Mouse (Mus musculus) intestine, postnatal 0 days (tissue): ENCODE data around the gene Tmtc4. TPM values are rescaled to one million over a fixed set of nuclear protein-coding genes. Genes with fewer than 3 reads are reported as not detected.

Experiments
- ATAC-seq: fragments of 200-750 bp; cut with Nextera tagmentation; 2 replicates; pipeline ENCODE4 v1.8.0; 2017; ENCODE audit warnings: mild to moderate bottlenecking, moderate TSS enrichment, moderate library complexity
- H3K27ac ChIP-seq: fragments of 300-500 bp; sonication (generic); 2 replicates; pipeline ENCODE4 v1.5.1; 2014; ENCODE audit warnings: mild to moderate bottlenecking, low read depth, low read length, moderate library complexity
- H3K27me3 ChIP-seq: fragments of 300-500 bp; sonication (generic); replicated peaks from 2 replicates; pipeline ENCODE4 v1.6.1; 2014; ENCODE audit warnings: low read length, mixed read lengths; ENCODE audit not compliant: control insufficient read depth, insufficient read depth
- H3K36me3 ChIP-seq: fragments of 300-500 bp; sonication (generic); 2 replicates; pipeline ENCODE4 v1.6.1; 2014; ENCODE audit warnings: mild to moderate bottlenecking, moderate library complexity; ENCODE audit not compliant: control insufficient read depth, insufficient read depth
- H3K4me1 ChIP-seq: fragments of 300-500 bp; sonication (generic); replicated peaks from 2 replicates; pipeline ENCODE4 v1.6.1; 2014; ENCODE audit warnings: antibody characterized with exemption, low read length, mixed read lengths; ENCODE audit not compliant: control insufficient read depth, insufficient read depth
- H3K4me2 ChIP-seq: fragments of 300-500 bp; sonication (generic); replicated peaks from 2 replicates; pipeline ENCODE4 v1.6.1; 2014; ENCODE audit warnings: low read depth, mild to moderate bottlenecking, moderate library complexity
- H3K4me3 ChIP-seq: fragments of 300-500 bp; sonication (generic); 2 replicates; pipeline ENCODE4 v1.5.1; 2014; ENCODE audit warnings: low read depth, low read length
- H3K9ac ChIP-seq: fragments of 300-500 bp; sonication (generic); 2 replicates; pipeline ENCODE4 v1.6.1; 2014; ENCODE audit warnings: mild to moderate bottlenecking, low read depth, low read length
- H3K9me3 ChIP-seq: fragments of 300-500 bp; sonication (generic); 2 replicates; pipeline ENCODE4 v1.6.1; 2016; ENCODE audit warnings: mixed run types; ENCODE audit not compliant: control insufficient read depth
- CTCF ChIP-seq: sonication (generic); IDR thresholded peaks from 2 replicates; pipeline ENCODE4 v1.5.1; 2016; ENCODE audit warnings: low read depth, mild to moderate bottlenecking, control low read depth, antibody characterized with exemption, moderate library complexity
- WGBS: fragments of 180-500 bp; shearing (Covaris S2); extraction: QIAGEN DNeasy Blood & Tissue Kit; methylation state at CpG from one replicate; pipeline ENCODE4 v1.1.7; 2014; 5-methylcytosine and 5-hydroxymethylcytosine counted together
- polyA plus RNA-seq: library from polyadenylated mRNA; unstranded; fragments of >200 nt; fragmentation: Nextera tagmentation; extraction: Ambion mirVana; gene quantifications from 2 replicates; pipeline ENCODE4 v1.2.1, GENCODE M21; 2015

The Tmtc4 gene
- polyA plus RNA-seq, 1 experiment from 2014 or later, result 7.4 TPM

DNA sequence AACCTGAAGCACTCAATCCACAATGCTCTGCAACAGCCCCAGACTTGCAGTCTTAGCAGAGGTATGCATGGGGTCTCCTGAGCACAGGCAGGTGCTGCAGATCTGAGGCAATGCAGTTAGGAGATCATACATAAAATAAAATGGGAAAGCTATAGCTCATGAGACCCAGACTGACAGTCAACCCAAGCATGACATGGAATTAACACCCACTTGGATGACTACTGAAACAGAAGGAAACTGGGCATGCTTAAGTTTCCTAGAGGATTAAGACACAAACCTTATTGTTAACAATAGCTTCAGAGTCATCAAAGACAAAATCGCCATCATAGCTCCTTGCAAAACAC, 6.1 kb downstream of the Tmtc4 start:
- Histone ChIP-seq H3K4me2 (no peak overlapping the region), H3K27me3 (no peaks in the 10 kb centered on the region), H3K4me1 (0 out of 2 replicates have a peak, but pooled peaks cover 4% of the 10 kb centered on the region), H3K36me3 (peaks cover 7% of the 10 kb centered on the region; the same call in 1 of the 2 replicates), H3K9me3 (no peaks in the 10 kb centered on the region), H3K9ac (no peak overlapping the region), H3K27ac (no peak overlapping the region), H3K4me3 (no peak overlapping the region)
- no peak for TF ChIP-seq CTCF
- WGBS, result 81% methylated on average over 1 of the region's 1 CpGs
- ATAC-seq, result no peak

DNA sequence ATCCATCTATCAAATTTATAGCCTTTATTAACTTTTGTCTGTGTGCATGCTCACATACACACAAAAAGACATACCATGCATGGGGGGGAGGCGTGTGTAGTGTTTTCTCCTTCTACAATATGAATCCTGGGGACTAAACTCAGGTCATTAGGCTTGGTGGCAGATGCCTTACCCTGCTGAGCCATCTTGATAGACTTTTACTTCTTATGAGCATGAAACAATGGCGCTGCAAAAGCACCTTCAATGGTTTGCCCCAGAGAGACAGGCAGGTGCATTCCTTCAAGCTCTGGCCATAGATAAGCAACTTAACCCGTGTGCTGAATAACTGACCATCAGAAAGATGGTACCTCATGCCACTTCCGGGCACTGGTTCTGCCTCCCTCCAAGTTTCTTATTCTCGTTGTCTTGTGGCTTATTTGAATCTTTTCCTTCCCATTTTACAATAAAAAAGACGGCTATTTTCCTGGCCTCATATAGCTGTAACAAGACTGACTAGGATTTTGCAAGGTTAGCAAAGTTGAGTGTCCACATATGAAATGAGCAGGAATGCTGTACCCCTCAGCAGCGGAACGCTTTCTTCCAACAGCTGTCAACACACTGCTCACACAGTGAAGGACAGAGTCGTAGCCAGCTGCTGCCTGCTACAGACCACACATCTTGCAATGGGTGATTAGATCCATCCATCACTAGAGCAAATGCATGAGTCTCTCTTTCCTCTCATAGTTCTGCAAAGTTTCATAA, 6.6 kb downstream of the Tmtc4 start:
- no peak for TF ChIP-seq CTCF
- Histone ChIP-seq H3K36me3 (peaks cover 12% of the 10 kb centered on the region), H3K27ac (no peak overlapping the region), H3K4me1 (0 out of 2 replicates have a peak, but pooled peaks cover 4% of the 10 kb centered on the region), H3K9ac (no peak overlapping the region), H3K4me3 (no peak overlapping the region), H3K4me2 (no peak overlapping the region), H3K9me3 (no peaks in the 10 kb centered on the region), H3K27me3 (no peaks in the 10 kb centered on the region)
- no peak for ATAC-seq
- WGBS, result 81% methylated on average over 9 of the region's 9 CpGs

DNA sequence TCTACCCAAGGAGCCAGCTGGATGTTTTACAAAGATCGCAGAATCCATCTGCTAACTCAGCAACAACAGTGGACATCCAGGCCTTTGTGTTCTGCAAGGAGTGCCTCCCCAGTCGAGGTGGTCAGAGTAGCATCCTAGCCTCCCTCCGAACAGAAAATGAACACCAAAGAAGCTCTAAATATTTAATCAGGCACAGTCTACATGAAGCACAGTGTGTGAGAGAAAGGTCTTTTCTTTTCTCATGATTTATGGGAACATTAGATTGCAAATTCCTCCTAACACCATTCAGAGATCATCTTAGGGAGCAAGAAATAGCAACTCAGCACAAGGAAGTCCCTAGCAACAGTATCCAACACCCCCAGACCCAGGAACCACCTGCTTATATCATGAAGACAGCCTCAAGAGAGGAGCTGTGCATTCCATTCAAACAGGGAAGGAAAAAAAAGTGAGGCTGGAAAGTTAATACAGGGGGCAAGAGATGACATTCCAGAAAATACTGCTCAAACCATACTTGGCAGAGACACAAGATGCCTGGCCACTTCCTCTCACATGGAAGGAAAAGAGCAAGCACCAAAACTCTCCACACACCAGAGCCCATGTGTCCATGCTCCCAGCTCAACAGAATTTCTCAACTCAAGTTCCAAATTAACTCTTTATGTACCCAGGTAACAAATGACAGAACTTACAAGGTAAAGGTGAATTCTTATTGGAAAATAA, 8.8 kb downstream of the Tmtc4 start:
- H3K4me1 ChIP-seq, result no peaks in the 10 kb centered on the region
- 71% methylated on average over 3 of the region's 3 CpGs for WGBS
- H3K27ac ChIP-seq, result no peak overlapping the region
- no peak overlapping the region for H3K9ac ChIP-seq
- TF ChIP-seq CTCF, result no peak
- no peak for ATAC-seq
- no peak overlapping the region for H3K4me3 ChIP-seq
- H3K4me2 ChIP-seq, result no peak overlapping the region
- H3K36me3 ChIP-seq, result peaks cover 24% of the 10 kb centered on the region
- no peaks in the 10 kb centered on the region for H3K9me3 ChIP-seq
- H3K27me3 ChIP-seq, result no peaks in the 10 kb centered on the region

DNA sequence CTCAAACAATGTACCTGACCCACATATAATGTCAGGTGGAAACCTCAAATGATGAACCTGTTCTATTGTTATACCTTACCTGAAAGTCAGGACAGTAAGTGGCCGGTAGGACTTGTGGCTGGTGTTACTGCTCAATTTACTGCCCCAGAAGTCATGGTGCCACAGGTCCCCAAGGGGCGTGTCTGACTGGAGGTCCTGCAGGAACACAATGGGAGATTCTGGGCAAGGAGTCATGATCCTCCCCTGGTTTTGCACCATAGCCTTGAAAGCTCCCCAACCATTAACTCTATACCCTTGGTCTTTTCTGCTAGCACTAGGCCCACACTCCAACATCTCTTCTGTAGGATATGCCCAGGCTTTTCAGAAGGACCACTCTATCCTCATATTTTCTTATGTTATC, 10.7 kb downstream of the Tmtc4 start:
- Histone ChIP-seq H3K4me2 (no peak overlapping the region), H3K9me3 (no peaks in the 10 kb centered on the region), H3K27ac (no peak overlapping the region), H3K4me1 (no peaks in the 10 kb centered on the region), H3K36me3 (peaks cover 32% of the 10 kb centered on the region), H3K4me3 (no peak overlapping the region), H3K27me3 (no peaks in the 10 kb centered on the region), H3K9ac (no peak overlapping the region)
- no peak for ATAC-seq
- 93% methylated on average over 2 of the region's 2 CpGs for WGBS
- no peak for TF ChIP-seq CTCF

DNA sequence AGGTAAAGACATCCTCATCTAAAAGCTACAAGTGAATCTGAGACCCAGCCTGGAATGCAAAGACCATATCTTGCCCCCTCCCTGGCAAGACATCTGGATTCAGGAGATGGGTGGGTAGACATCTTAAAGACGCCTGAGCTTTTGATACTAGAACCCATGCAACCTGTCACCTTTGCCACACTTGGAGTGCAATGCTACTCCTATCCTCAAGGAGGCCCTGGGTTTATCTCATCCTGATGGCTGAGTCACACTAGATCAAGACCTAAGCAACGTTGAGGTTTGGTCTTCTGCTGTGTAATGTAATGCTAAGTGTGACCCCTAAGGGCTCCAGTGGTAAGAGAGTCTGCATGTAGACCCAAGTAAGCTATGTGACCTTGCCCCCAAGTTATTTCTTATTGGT, 15.8 kb downstream of the Tmtc4 start:
- WGBS, result 67% methylated on average over 2 of the region's 2 CpGs
- Histone ChIP-seq H3K9me3 (no peaks in the 10 kb centered on the region), H3K36me3 (peaks cover 37% of the 10 kb centered on the region), H3K4me3 (no peak overlapping the region), H3K4me1 (no peaks in the 10 kb centered on the region), H3K9ac (no peak overlapping the region), H3K27me3 (no peaks in the 10 kb centered on the region), H3K27ac (no peak overlapping the region), H3K4me2 (no peak overlapping the region)
- peak; percentile 34; the same call in 1 of the 2 replicates for TF ChIP-seq CTCF
- ATAC-seq, result no peak

DNA sequence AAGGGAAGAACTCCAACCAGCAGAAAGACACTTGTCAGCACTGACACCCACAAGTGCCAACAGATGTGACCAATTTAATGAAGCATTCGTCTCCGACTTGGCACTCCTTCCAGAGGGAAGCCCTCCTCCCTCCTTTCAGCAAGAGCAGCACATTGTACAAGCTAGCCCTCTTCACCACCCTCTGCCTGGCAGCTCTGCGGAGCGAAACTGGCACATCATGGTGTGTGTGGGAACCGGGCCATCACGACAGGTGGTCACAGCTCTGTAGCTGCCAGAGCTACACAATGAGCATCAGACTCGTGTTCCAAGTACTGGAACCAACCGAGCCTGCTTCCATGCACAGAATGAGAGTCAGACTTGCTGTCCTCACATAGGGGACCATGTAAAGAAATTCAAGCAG, 25.9 kb downstream of the Tmtc4 start:
- 93% methylated on average over 8 of the region's 8 CpGs for WGBS
- H3K36me3 ChIP-seq, result peaks cover 7% of the 10 kb centered on the region; the same call in 1 of the 2 replicates
- H3K4me3 ChIP-seq, result no peak overlapping the region
- H3K9ac ChIP-seq, result no peak overlapping the region
- no peak overlapping the region for H3K4me2 ChIP-seq
- no peak for TF ChIP-seq CTCF
- no peak overlapping the region for H3K27ac ChIP-seq
- no peaks in the 10 kb centered on the region for H3K4me1 ChIP-seq
- ATAC-seq, result no peak
- H3K27me3 ChIP-seq, result no peaks in the 10 kb centered on the region
- no peaks in the 10 kb centered on the region for H3K9me3 ChIP-seq
